Mouse (Mus musculus): ENCODE data around the gene Dand5.

The Dand5 gene

DNA sequence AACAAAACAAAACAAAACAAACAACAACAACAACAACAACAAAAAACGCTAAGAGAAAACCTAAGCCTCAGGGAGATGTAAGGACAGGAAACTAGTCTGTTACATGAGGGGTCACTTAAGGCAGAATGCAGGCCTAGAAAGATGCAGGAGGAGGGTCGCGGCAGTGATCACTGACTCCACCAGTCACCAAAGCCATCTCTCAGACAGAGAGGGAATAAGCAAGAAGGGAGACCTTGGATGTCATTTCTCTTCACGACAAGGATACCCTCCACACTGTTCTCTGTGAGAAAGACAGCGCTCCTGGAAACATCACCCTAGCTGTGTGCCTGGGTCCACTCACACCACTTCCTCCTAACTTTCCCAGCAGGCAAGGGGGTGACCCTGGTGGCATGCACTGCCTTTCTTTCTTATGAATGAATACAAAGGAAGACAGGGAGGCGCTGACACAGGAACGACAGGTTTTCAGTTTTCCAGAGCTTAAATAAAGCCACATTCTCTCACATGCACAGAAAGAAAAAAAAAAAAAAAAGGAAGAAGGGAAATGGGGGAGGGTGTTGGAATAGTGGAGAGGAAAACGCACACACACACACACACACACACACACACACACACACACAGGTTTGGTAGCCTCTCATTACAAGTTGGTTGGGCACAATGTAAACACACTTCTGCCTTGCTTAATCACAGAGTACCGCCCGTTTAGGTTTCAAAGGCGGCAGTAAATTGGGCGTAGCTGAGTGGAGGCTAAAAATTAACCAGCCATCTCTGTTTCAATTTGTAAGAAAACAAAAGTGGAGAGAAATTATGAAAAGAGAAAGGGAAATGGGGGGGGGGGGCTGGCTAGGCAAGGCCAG lies 52.3 kb downstream of the Dand5 start:
- no peak for DNase-seq (ENCODE audit: low read depth)

DNA sequence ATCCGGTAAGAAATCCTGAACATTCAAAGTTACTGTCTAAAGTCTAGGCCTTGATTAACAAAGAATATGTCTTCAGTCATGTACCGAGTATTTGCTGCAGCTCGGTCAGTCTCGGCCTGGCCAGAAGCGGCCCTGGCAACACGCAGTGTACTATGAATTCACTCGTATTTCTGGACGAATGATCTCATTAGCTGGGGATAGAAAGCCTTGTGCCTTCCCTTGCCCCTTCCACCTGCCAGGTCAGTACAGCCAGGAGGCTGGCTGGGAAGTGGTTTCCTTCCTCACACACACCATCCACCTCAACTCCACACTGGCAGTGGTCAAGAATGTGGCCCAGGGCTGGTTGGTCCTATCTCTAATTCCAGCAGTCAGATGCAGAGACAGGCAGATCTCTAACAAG lies 53.3 kb downstream of the Dand5 start:
- no peak for DNase-seq (ENCODE audit: low read depth)

DNA sequence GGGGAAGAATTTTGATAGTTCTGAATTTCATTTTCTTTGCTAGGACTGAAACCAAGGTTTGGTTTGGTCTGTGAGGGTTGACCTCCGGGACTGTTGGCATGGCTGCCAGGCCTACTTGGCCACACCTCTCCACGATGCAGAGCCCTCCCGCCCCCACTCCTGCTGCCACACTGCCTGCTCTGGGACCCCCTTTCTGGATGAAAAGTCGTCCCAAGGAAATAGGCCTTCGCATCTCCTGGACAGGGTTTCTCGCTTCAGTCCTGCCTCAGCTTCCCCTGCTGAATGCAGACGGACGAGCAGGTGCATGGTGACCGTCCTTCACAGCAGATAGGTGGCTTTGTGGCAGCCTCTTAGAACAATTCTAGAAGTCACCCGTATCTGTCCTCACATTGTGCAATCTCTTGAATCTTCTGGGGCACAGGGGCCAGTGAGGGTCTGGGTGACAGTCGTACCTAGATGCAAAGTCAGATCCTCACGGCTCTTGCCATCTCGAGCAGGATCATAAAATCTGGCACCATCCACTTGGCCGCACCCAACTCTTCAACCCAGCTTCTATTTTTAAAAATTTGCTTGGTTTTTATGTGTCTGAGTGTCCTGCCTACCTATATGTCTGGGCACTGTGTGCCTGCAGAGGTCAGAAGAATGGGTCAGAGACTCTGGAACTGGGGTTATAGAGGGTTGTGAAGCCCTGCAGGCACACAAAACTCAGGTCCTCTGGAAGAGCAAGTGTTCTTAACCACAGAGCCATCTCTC lies 54.1 kb downstream of the Dand5 start:
- no peak for DNase-seq (ENCODE audit: low read depth)

DNA sequence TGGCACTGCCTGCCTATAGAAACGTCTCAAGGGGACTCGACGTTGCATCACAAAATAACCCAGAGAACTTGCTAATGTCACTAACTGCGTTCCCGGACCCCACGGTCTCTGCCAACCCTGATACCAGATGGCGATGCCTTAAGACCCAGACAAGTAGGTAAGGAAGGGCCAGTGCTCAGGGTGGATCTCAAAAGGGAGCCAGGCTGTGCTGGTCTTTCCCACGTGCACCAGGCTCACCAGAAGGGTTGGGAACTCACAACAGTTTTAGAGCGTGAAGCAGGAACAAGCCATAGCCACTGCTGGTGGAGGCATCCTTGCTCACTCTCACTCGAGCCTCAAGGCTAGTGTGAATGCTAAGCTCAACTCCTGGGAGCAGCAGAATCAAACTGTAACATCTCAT lies 55.4 kb downstream of the Dand5 start:
- no peak for DNase-seq (ENCODE audit: low read depth)

DNA sequence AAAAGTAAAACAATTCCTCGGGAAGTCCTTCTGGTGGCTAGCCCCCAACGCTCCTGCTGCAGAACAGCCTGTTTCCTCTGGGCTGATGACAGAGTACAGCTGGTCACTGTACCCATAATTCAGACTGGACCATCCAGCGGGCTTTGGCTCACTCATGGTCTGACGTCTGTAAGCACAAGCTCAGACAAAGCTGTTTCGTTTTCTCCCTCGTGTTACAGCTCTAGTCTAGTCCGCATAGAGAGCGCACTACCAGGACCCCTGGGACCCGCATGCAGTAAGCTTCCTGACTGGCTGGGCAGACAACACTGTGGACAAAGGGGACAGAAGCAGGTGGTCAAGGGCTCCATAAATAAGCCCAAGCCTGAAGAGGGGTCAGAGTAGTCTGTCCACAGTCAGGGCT lies 56.2 kb downstream of the Dand5 start:
- DNase-seq (ENCODE audit: low read depth) = no peak

DNA sequence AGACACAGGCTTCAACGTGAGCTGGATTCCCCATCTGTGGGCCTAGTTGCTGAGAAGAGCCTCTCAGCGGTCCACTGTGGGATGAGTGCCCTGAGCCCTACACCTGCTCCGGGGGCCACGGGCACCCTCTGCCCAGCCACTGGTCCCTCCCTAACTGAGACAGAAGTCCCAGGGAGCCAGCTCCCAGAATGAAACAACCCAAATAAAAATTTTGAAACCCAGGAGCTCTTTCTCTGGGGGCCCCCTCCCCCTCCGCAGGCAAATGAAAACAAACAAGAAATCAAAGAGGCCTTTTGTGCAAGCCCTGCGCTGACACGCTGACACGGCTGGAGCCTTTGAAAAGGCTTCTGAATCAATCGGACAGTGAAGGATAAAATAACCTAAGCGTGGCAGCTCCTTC lies 57.0 kb downstream of the Dand5 start:
- no peak for DNase-seq (ENCODE audit: low read depth)
